ENCODE assay signal across 13 mouse cellular contexts in the genomic region with DNA sequence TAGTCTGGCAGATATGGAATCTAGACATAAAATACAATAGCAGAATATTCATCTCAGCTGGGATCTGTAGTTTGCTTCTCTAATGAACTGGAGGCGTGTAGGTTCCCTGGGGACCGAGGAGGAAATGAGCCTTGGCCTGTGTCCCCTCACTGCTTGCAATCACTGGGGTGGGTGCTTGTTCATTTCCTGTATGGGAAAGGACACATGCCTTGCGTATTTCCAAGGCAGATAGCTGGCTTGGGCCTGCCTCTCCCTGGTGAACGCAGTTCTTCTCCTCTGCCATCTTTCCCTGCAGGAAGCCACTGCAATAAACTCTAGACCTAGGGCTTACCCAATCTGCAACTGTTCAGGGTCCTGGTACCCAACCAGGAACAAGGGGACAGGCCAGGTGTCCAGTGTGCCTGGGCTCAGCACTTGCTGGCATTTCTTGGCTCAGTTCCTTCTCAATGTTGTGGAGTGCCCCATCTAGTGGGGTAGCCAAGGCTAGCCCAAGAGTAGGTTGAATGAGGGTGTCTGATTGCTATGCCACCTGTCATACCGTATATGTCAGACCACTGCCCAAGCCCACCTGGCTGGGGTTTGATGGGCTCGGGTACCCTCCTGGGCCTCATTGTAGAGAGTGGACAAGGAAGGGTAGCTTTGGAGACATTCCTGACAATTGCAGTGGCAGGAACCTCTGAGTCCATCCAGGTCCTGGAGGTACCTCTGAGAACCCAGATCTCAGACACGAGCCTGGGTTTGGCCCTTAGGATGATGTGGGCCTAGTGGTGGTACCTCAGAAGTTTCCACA. TPM values are rescaled to one million over a fixed set of nuclear protein-coding genes. Genes with fewer than 3 reads are reported as not detected.
A peak's percentile ranks its signal among the peaks of the same experiment; 100 is the strongest.
DNase-seq lines count a peak whose midpoint lies in the region; TF ChIP-seq lines count a peak whose summit lies in the region.
"Had no signal": no experiment of that assay in that cellular context is flagged by ENCODE, and none has a peak within 500 bp of the region (broad histone marks: within the 10 kb centered on the region; RNA-seq: fewer than 3 reads in every experiment).

No protein-coding gene starts in this region.

- peaks cover 26% of the 10 kb centered on the region for H3K4me1 ChIP-seq in limb, embryonic 10.5 days

- no peak overlapping the region for H3K4me3 ChIP-seq in myocyte
- no peak overlapping the region for H3K4me3 ChIP-seq in limb, embryonic 10.5 days
- H3K4me3 ChIP-seq: forebrain, embryonic 12.5 days; hindbrain, embryonic 12.5 days; liver, embryonic 15.5 days had no signal

- H3K79me2 ChIP-seq in myocyte (ENCODE audit: control insufficient read depth, insufficient read depth): no peaks in the 10 kb centered on the region

- no peak for TF ChIP-seq POLR2A in myocyte (IDR thresholded peaks at IDR 0.05; ENCODE audit: insufficient read length, low read depth)

- no peaks in the 10 kb centered on the region for H3K9me3 ChIP-seq in limb, embryonic 10.5 days (replicated peaks)
- H3K9me3 ChIP-seq: forebrain, embryonic 12.5 days; hindbrain, embryonic 12.5 days; liver, embryonic 15.5 days had no signal

- peaks cover 12% of the 10 kb centered on the region for H3K27me3 ChIP-seq in myocyte (ENCODE audit: control insufficient read depth, insufficient read depth, insufficient read length)
- H3K27me3 ChIP-seq in limb, embryonic 10.5 days (ENCODE audit: low read depth, poor library complexity, severe bottlenecking): peaks cover 25% of the 10 kb centered on the region
- H3K27me3 ChIP-seq: forebrain, embryonic 12.5 days; hindbrain, embryonic 12.5 days; liver, embryonic 15.5 days had no signal

- no peak overlapping the region for H3ac ChIP-seq in myocyte (ENCODE audit: control insufficient read depth, insufficient read length)

- DNase-seq in adrenal gland, adult 2 months: peak; percentile 50
- DNase-seq in adrenal gland, postnatal 4 days (ENCODE audit: low spot score in 2 of 2): no peak
- DNase-seq in spleen, postnatal 36 days (ENCODE audit: low spot score in 2 of 2): peak; percentile 41 to 50
- no peak for DNase-seq in spleen, adult 18-20 months
- DNase-seq in kidney, postnatal 25 days: peak; percentile 70 to 83
- no peak for DNase-seq in limb, embryonic 10.5 days (ENCODE audit: low spot score)
- DNase-seq in ovary, adult 18-20 months (ENCODE audit: low spot score): no peak
- DNase-seq: layer of hippocampus, postnatal 36 days had no signal

- no peaks in the 10 kb centered on the region for H3K36me3 ChIP-seq in myocyte (ENCODE audit: control insufficient read depth, insufficient read depth)
- H3K36me3 ChIP-seq in limb, embryonic 10.5 days: no peaks in the 10 kb centered on the region
- H3K36me3 ChIP-seq: forebrain, embryonic 12.5 days; hindbrain, embryonic 12.5 days; liver, embryonic 15.5 days had no signal

- 82% methylated on average over 7 of the region's 7 CpGs for WGBS in limb, embryonic 10.5 days

- H3K27ac ChIP-seq in limb, embryonic 10.5 days: no peak overlapping the region
- H3K27ac ChIP-seq: forebrain, embryonic 12.5 days; hindbrain, embryonic 12.5 days; liver, embryonic 15.5 days had no signal

- peak overlapping the region; percentile 30 for H3K4me2 ChIP-seq in myocyte (ENCODE audit: low read depth)
- H3K4me2 ChIP-seq: forebrain, embryonic 12.5 days; hindbrain, embryonic 12.5 days; liver, embryonic 15.5 days had no signal

TF ChIP-seq in myocyte, 11 proteins besides CTCF, POLR2A, EP300 and RAD21:
- no peak for TF ChIP-seq REST (IDR thresholded peaks at IDR 0.05; ENCODE audit: insufficient read depth, insufficient read length)

RNA-seq across cellular contexts. Expression of a gene that starts 24.9 kb away (rescaled TPM):
- total RNA-seq in adrenal gland, adult 2 months (2021): under 1 TPM in 1 of 2 experiments, not detected in 1; 0.26 TPM
- polyA plus RNA-seq in adrenal gland, adult 2 months (2012; rRNA removed): not detected in 2 replicates
- 1 to 10 TPM in 1 of 2 experiments, not detected in 1; 4.7 TPM for total RNA-seq in adrenal gland, postnatal 4 days (2021)
- polyA plus RNA-seq in myocyte (2012; fragmentation: generic; extraction: Trizol): not detected
- polyA plus RNA-seq in limb, embryonic 10.5 days (2016; fragmentation: Nextera tagmentation; extraction: Ambion mirVana): not detected in 2 replicates
- total RNA-seq: layer of hippocampus, postnatal 36 days had no signal
- polyA plus RNA-seq: activated CD4-positive, CD25-positive, alpha-beta regulatory T cell, adult 4 months; forebrain, embryonic 12.5 days; hindbrain, embryonic 12.5 days; liver, embryonic 15.5 days had no signal

RNA-seq across cellular contexts. Expression of a gene that starts 30.6 kb away (rescaled TPM):
- total RNA-seq in adrenal gland, adult 2 months (2021): 1 to 10 TPM in 1 of 2 experiments, under 1 TPM in 1; 0.76 to 2.2 TPM
- polyA plus RNA-seq in adrenal gland, adult 2 months (2012; rRNA removed): 1.2 and 2.1 TPM in 2 replicates
- total RNA-seq in adrenal gland, postnatal 4 days (2021): under 1 TPM; 0.62 to 0.76 TPM
- 1.0 TPM for polyA plus RNA-seq in myocyte (2012; fragmentation: generic; extraction: Trizol)
- 0.13 and 0.35 TPM in 2 replicates for polyA plus RNA-seq in limb, embryonic 10.5 days (2016; fragmentation: Nextera tagmentation; extraction: Ambion mirVana)

RNA-seq across cellular contexts. Expression of a gene that starts 47.1 kb away (rescaled TPM):
- 10 to 100 TPM; 16.1 to 18.3 TPM for total RNA-seq in adrenal gland, adult 2 months (2021)
- 45.9 and 50.7 TPM in 2 replicates for polyA plus RNA-seq in adrenal gland, adult 2 months (2012; rRNA removed)
- total RNA-seq in adrenal gland, postnatal 4 days (2021): 10 to 100 TPM; 32.5 to 34.7 TPM
- polyA plus RNA-seq in myocyte (2012; fragmentation: generic; extraction: Trizol): 23.6 TPM
- 38.4 and 42.1 TPM in 2 replicates for polyA plus RNA-seq in limb, embryonic 10.5 days (2016; fragmentation: Nextera tagmentation; extraction: Ambion mirVana)

Comparison
In these comparisons a context has a peak if more than half of its experiments do, and no peak if none do; other contexts are left out.
1. DNase-seq: peak in adrenal gland, adult 2 months (single experiment), spleen, postnatal 36 days (2 of 2) and kidney, postnatal 25 days (2 of 2); none in adrenal gland, postnatal 4 days (0 of 2), spleen, adult 18-20 months (0 of 2), limb, embryonic 10.5 days (single experiment) and ovary, adult 18-20 months (single experiment).